Mouse (Mus musculus) intestine, embryonic 15.5 days (tissue): ENCODE measurements at regions not wholly inside any gene's neighbourhood (a gene's known extent, or its start where the extent isn't known, plus 50 kb on each side); places are given as distances from the start of the nearest gene placed in this dataset.

ENCODE experiments used
- ATAC-seq: fragments of 200-750 bp; cut with Nextera tagmentation; 2 replicates; pipeline ENCODE4 v1.8.0; 2017; ENCODE audit warnings: moderate TSS enrichment, moderate library complexity
- H3K27ac ChIP-seq: fragments of 300-500 bp; sonication (generic); 2 replicates; pipeline ENCODE4 v1.5.1; 2015; ENCODE audit warnings: mild to moderate bottlenecking, inconsistent platforms
- H3K27me3 ChIP-seq: fragments of 300-500 bp; sonication (generic); replicated peaks from 2 replicates; pipeline ENCODE4 v1.6.1; 2015; ENCODE audit warnings: inconsistent platforms
- H3K36me3 ChIP-seq: fragments of 300-500 bp; sonication (generic); 2 replicates; pipeline ENCODE4 v1.6.1; 2015; ENCODE audit warnings: inconsistent platforms
- H3K4me1 ChIP-seq: fragments of 300-500 bp; sonication (generic); replicated peaks from 2 replicates; pipeline ENCODE4 v1.6.1; 2015; ENCODE audit warnings: inconsistent platforms
- H3K4me2 ChIP-seq: fragments of 300-500 bp; sonication (generic); replicated peaks from 2 replicates; pipeline ENCODE4 v1.6.1; 2015; ENCODE audit warnings: mild to moderate bottlenecking, inconsistent platforms
- H3K4me3 ChIP-seq: fragments of 300-500 bp; sonication (generic); replicated peaks from 2 replicates; pipeline ENCODE4 v1.5.1; 2015; ENCODE audit warnings: inconsistent platforms
- H3K9ac ChIP-seq: fragments of 300-500 bp; sonication (generic); 2 replicates; pipeline ENCODE4 v1.6.1; 2015; ENCODE audit warnings: inconsistent platforms
- H3K9me3 ChIP-seq: fragments of 300-500 bp; sonication (generic); 2 replicates; pipeline ENCODE4 v1.6.1; 2016; ENCODE audit warnings: inconsistent platforms
- WGBS: fragments of 180-500 bp; shearing (Covaris S2); methylation state at CpG from one replicate; pipeline ENCODE4 v1.1.7; 2015; 5-methylcytosine and 5-hydroxymethylcytosine counted together

GRCm38 (mm10) chr14:25226840-25227506 lies 232.0 kb upstream of the Zmiz1 start:
- H3K4me3 ChIP-seq, result no peak overlapping the region
- H3K9me3 ChIP-seq, result no peaks in the 10 kb centered on the region
- H3K4me2 ChIP-seq, result peak overlapping the region; percentile 43
- peaks cover 49% of the 10 kb centered on the region for H3K4me1 ChIP-seq
- H3K27me3 ChIP-seq, result no peaks in the 10 kb centered on the region
- H3K9ac ChIP-seq, result no peak overlapping the region
- ATAC-seq, result peak; percentile 52
- 23% methylated on average over 7 of the region's 7 CpGs for WGBS
- H3K36me3 ChIP-seq, result no peaks in the 10 kb centered on the region
- H3K27ac ChIP-seq, result peak overlapping the region; percentile 92

- Histone ChIP-seq H3K4me1 (peaks cover 51% of the 10 kb centered on the region), H3K36me3 (no peaks in the 10 kb centered on the region), H3K4me3 (no peak overlapping the region), H3K9ac (no peak overlapping the region), H3K27ac (peak overlapping the region; percentile 92), H3K4me2 (no peak overlapping the region), H3K9me3 (no peaks in the 10 kb centered on the region), H3K27me3 (no peaks in the 10 kb centered on the region)
- WGBS, result 58% methylated on average over 13 of the region's 13 CpGs
- ATAC-seq, result no peak
These were observed 230.5 kb upstream of the Zmiz1 start for GRCm38 (mm10) chr14:25228321-25229047.

GRCm38 (mm10) chr14:25229569-25229968 lies 229.4 kb upstream of the Zmiz1 start:
- Histone ChIP-seq H3K36me3 (no peaks in the 10 kb centered on the region), H3K9ac (no peak overlapping the region), H3K4me2 (no peak overlapping the region), H3K27ac (peak overlapping the region; percentile 92), H3K4me1 (peaks cover 51% of the 10 kb centered on the region), H3K9me3 (no peaks in the 10 kb centered on the region), H3K4me3 (no peak overlapping the region), H3K27me3 (no peaks in the 10 kb centered on the region)
- no peak for ATAC-seq
- 15% methylated on average over 6 of the region's 6 CpGs for WGBS

GRCm38 (mm10) chr14:25231881-25232280 lies 227.1 kb upstream of the Zmiz1 start:
- peak; percentile 61 for ATAC-seq
- H3K4me1 ChIP-seq, result peaks cover 35% of the 10 kb centered on the region
- H3K27ac ChIP-seq, result 0 out of 2 replicates have a peak overlapping the region, but pooled peaks have one; percentile 24
- H3K4me3 ChIP-seq, result no peak overlapping the region
- H3K4me2 ChIP-seq, result no peak overlapping the region
- 46% methylated on average over 1 of the region's 1 CpGs for WGBS
- no peaks in the 10 kb centered on the region for H3K9me3 ChIP-seq
- no peaks in the 10 kb centered on the region for H3K36me3 ChIP-seq
- no peaks in the 10 kb centered on the region for H3K27me3 ChIP-seq
- no peak overlapping the region for H3K9ac ChIP-seq

GRCm38 (mm10) chr14:25236421-25236973 lies 222.5 kb upstream of the Zmiz1 start:
- no peak overlapping the region for H3K9ac ChIP-seq
- H3K27ac ChIP-seq, result peak overlapping the region; percentile 59; the same call in 1 of the 2 replicates
- H3K27me3 ChIP-seq, result no peaks in the 10 kb centered on the region
- H3K4me1 ChIP-seq, result peaks cover 7% of the 10 kb centered on the region; the same call in 1 of the 2 replicates
- H3K4me2 ChIP-seq, result no peak overlapping the region
- H3K36me3 ChIP-seq, result no peaks in the 10 kb centered on the region
- 48% methylated on average over 13 of the region's 13 CpGs for whole genome bisulfite sequencing
- no peak; the same call in 1 of the 2 replicates for ATAC-seq
- H3K4me3 ChIP-seq, result no peak overlapping the region
- H3K9me3 ChIP-seq, result no peaks in the 10 kb centered on the region

- Histone ChIP-seq H3K4me1 (peaks cover 11% of the 10 kb centered on the region), H3K36me3 (no peaks in the 10 kb centered on the region), H3K4me2 (no peak overlapping the region), H3K27me3 (no peaks in the 10 kb centered on the region), H3K9me3 (no peaks in the 10 kb centered on the region), H3K4me3 (no peak overlapping the region), H3K9ac (no peak overlapping the region), H3K27ac (no peak overlapping the region)
- no peak for ATAC-seq
- WGBS, result 57% methylated on average over 3 of the region's 3 CpGs
These were observed 219.5 kb upstream of the Zmiz1 start for GRCm38 (mm10) chr14:25239335-25239960.

GRCm38 (mm10) chr14:25242753-25243152 lies 216.2 kb upstream of the Zmiz1 start:
- no peaks in the 10 kb centered on the region for H3K9me3 ChIP-seq
- WGBS, result 54% methylated on average over 5 of the region's 5 CpGs
- ATAC-seq, result no peak
- peak overlapping the region; percentile 45 for H3K27ac ChIP-seq
- H3K4me1 ChIP-seq, result peaks cover 11% of the 10 kb centered on the region
- H3K4me3 ChIP-seq, result no peak overlapping the region
- no peak overlapping the region for H3K9ac ChIP-seq
- no peaks in the 10 kb centered on the region for H3K36me3 ChIP-seq
- H3K4me2 ChIP-seq, result no peak overlapping the region
- H3K27me3 ChIP-seq, result no peaks in the 10 kb centered on the region

GRCm38 (mm10) chr14:25243289-25243688 lies 215.7 kb upstream of the Zmiz1 start:
- Histone ChIP-seq H3K4me1 (peaks cover 11% of the 10 kb centered on the region), H3K27ac (peak overlapping the region; percentile 45), H3K9ac (no peak overlapping the region), H3K36me3 (no peaks in the 10 kb centered on the region), H3K4me2 (peak overlapping the region; percentile 22; the same call in 1 of the 2 replicates), H3K4me3 (no peak overlapping the region), H3K9me3 (no peaks in the 10 kb centered on the region), H3K27me3 (no peaks in the 10 kb centered on the region)
- ATAC-seq, result 0 out of 2 replicates have a peak, but pooled peaks have one; percentile 55
- 17% methylated on average over 4 of the region's 4 CpGs for WGBS

- H3K4me3 ChIP-seq, result no peak overlapping the region
- H3K9ac ChIP-seq, result no peak overlapping the region
- no peaks in the 10 kb centered on the region for H3K9me3 ChIP-seq
- 48% methylated on average over 5 of the region's 5 CpGs for whole genome bisulfite sequencing
- peaks cover 11% of the 10 kb centered on the region for H3K4me1 ChIP-seq
- no peaks in the 10 kb centered on the region for H3K27me3 ChIP-seq
- H3K4me2 ChIP-seq, result peak overlapping the region; percentile 22; the same call in 1 of the 2 replicates
- peak overlapping the region; percentile 45; the same call in 1 of the 2 replicates for H3K27ac ChIP-seq
- no peaks in the 10 kb centered on the region for H3K36me3 ChIP-seq
- no peak for ATAC-seq
These were observed 215.3 kb upstream of the Zmiz1 start for GRCm38 (mm10) chr14:25243698-25244097.

- no peaks in the 10 kb centered on the region for H3K27me3 ChIP-seq
- H3K9me3 ChIP-seq, result no peaks in the 10 kb centered on the region
- no peak overlapping the region for H3K4me3 ChIP-seq
- no peak overlapping the region for H3K27ac ChIP-seq
- H3K4me1 ChIP-seq, result peaks cover 11% of the 10 kb centered on the region
- no peak for ATAC-seq
- H3K4me2 ChIP-seq, result no peak overlapping the region
- 93% methylated on average over 6 of the region's 6 CpGs for WGBS
- H3K36me3 ChIP-seq, result no peaks in the 10 kb centered on the region
- no peak overlapping the region for H3K9ac ChIP-seq
These were observed 214.1 kb upstream of the Zmiz1 start for GRCm38 (mm10) chr14:25244841-25245240.

- peaks cover 11% of the 10 kb centered on the region for H3K4me1 ChIP-seq
- H3K36me3 ChIP-seq, result no peaks in the 10 kb centered on the region
- 78% methylated on average over 4 of the region's 4 CpGs for WGBS
- H3K9ac ChIP-seq, result no peak overlapping the region
- H3K4me3 ChIP-seq, result no peak overlapping the region
- no peak overlapping the region for H3K27ac ChIP-seq
- no peak overlapping the region for H3K4me2 ChIP-seq
- ATAC-seq, result no peak
- no peaks in the 10 kb centered on the region for H3K9me3 ChIP-seq
- no peaks in the 10 kb centered on the region for H3K27me3 ChIP-seq
These were observed 213.3 kb upstream of the Zmiz1 start for GRCm38 (mm10) chr14:25245691-25246090.

GRCm38 (mm10) chr14:25248941-25249340 lies 210.0 kb upstream of the Zmiz1 start:
- no peak overlapping the region for H3K4me3 ChIP-seq
- no peaks in the 10 kb centered on the region for H3K36me3 ChIP-seq
- 87% methylated on average over 3 of the region's 3 CpGs for WGBS
- H3K4me2 ChIP-seq, result no peak overlapping the region
- ATAC-seq, result no peak
- no peaks in the 10 kb centered on the region for H3K27me3 ChIP-seq
- peaks cover 1% of the 10 kb centered on the region; the same call in 1 of the 2 replicates for H3K4me1 ChIP-seq
- no peak overlapping the region for H3K9ac ChIP-seq
- no peak overlapping the region for H3K27ac ChIP-seq
- H3K9me3 ChIP-seq, result no peaks in the 10 kb centered on the region
